Mouse (Mus musculus) heart, adult 9 months (tissue): ENCODE results near the gene Nphp1.
A peak's percentile ranks its signal among the peaks of the same experiment; 100 is the strongest.

ENCODE experiments used
- DNase-seq, 2 experiments: peaks; one replicate each; pipeline ENCODE4 v3.0.0; 2022; ENCODE audit warnings: low spot score in 2 of 2

The Nphp1 gene

DNA sequence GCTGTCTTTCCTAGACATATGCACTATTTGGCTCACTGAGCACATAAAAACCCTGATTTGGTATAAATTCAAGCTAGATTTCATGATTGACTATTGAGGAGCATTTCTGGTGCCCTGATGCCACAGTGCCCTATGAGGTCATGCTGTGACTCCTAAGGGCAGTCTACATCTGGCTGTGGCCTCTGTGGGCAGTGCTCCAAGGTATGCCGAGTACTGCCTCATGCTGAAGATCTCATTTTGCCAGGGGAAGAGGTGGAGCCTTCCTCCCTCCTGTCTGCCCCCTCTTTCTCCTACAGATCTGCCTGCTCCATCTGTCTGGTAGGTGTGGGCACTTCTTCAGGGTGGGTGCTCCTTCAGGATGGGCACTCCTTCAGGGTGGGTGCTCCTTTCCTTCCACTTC, 39.3 kb downstream of the Nphp1 start:
- DNase-seq, result no peak

DNA sequence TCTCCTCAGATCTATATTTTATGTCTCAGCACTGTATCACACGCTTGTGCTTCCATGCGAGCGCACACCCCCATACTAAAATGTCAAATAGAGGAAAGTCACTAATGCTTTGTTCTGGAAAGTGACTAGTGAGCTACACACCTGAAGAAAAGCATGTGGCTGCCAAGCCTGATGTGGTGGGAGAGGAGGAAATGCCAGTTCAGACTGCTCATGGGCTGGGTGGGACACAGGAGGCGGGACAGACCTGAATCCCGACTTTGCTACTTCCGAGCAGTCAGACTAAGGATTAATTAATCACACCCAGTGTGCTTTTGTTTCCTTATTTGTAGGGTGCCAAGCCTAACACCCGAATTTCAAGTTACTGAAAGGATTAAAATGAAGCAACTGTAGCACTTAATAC, 40.4 kb downstream of the Nphp1 start:
- no peak for DNase-seq

DNA sequence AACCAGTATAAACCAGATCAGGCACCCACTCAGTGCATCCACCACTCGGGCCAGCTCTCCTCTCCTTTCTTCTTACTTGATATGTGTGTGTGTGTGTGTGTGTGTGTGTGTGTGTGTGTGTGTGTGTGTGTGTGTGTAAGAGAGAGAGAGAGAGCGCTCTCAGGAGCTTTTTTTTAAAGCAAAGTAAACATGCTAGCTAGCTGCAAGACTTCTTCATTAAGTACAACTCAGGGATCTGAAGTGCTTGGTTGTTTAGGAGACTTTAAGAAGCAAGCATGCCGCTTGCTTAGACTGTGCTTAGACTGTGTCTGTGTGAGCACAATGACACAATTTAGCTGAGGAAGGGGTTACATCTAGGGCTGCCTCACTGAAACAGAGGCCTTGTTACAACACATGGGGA, 46.1 kb downstream of the Nphp1 start:
- no peak for DNase-seq

DNA sequence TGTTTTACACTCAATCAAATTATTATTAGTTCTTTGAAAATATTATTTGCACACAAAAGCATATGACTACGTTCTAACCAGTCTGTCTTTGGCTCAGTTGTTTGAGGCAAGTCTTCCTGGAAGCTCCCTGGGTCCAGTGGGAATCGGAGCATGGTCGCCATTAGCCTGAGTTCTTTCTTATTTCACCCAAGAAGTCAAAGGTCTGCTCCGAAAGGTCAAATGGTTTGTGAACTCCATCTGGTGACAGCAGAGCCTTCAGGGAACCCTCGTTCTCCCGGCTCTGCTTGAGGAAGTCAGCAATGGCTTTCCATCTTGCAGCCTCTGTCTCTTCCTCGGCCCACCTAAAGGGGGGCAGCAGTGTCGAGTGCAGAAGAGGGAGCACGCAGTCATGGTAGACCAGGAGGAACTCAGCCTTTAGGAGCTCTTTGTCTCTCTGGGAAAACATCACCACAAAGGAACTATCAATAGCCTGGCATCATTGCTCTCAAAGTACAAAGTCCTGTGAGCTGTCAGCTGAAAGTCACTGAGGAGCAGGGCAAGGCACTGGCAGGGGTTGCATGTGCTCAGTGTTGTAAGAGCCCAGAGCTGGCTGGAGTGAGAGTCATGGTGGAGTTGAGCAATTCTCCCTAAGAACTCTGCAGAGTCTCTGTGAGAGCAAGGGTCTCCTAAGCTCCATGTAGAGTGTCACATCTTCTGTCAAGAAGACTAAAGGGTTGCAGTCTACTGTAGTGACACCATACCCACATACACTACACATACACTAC, 47.8 kb downstream of the Nphp1 start:
- DNase-seq, result no peak

DNA sequence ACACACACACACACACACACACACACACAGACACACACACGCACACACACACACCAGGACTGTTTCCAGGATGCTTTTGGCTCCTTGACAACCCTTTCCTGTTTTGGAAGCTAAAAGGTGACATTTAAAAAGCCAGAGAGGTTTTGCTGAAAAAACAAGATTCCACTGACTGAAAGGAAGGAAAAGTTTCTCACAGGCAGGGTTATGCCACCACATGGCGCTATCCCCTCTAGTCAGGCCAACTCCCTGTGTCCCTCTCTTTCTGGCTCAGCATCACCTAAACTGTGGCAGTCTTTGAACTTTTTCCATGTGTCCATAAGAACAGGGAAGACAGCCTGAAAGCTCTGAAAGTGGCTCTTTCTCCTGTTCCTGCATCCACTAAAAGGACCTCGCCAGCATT, 50.8 kb downstream of the Nphp1 start:
- DNase-seq, result no peak

DNA sequence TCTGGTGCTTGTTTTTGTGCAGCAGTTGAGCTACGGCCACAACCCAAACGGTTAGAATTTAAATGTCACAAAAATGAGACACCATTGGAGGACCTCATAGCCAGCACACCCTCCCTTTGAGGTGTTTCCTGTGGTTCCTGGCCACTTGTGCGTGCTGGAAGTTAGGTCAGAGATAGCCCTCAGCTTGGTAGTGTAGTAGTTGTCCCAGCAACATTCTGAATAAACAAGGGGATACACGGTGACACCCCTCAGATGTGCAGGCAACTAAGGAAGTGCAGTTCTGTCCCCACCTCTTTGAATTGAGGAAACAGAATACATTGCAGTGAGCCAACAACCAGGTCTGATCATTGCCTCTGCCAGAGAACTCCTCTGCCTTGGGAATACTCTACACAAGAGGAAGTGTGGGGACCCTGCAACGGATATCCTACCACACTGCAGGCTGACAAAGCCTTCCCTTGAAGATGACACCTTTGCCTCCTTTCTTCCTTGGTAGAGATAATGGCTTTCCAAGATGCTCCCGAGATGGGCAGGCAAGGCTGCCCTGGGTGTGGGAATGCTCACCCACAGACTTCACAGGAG, 52.0 kb downstream of the Nphp1 start:
- peak; percentile 51 to 81 for DNase-seq

DNA sequence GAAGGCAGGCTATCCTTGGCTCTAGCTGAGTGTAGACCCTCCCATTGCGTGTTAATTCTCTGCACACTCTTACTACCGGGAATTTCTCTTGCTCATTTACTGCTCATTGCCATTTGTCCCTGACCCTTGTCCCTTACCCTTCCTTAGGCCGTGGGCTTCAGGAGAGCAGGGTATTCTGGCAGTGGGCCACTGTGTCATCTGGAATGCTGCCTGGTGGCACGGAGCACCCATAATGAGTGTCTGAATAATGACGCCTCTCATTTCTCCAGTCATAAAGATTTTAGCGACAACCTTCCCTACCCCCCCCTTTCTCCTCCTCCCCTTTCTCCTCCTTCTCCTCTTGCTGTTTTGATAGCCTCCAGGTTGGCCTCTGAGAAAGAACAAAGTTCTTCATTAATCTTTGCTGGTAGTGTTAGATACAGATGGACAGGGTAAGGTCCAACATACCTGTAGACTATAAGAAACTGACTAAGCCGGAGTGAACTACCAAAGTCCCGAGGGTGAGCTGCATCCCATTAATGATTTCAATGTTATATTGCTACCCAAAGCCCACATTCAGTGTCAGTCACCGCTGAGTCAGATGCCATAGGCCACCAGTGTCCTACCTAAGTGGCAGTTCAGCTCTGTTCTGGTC, 53.1 kb downstream of the Nphp1 start:
- no peak for DNase-seq

DNA sequence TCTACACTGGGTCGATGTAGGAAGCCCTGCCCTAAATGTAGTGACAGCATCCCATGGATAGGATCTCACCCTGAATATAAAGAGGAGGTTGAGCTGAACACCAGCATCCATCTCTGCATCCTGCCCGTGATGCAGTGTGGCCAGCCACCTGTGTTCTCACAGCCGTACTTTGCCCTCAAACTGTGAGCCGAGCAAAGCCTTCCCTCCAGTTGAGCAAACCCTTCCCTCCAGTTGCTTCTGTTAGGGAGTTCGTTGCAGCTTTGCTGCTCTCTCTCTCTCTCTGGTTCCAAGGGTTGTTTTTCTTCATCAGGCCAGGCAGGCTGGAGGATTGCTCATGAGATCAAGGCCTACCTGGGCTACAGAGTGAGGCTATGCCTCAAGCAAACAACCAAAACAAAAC, 53.8 kb downstream of the Nphp1 start:
- DNase-seq, result no peak

DNA sequence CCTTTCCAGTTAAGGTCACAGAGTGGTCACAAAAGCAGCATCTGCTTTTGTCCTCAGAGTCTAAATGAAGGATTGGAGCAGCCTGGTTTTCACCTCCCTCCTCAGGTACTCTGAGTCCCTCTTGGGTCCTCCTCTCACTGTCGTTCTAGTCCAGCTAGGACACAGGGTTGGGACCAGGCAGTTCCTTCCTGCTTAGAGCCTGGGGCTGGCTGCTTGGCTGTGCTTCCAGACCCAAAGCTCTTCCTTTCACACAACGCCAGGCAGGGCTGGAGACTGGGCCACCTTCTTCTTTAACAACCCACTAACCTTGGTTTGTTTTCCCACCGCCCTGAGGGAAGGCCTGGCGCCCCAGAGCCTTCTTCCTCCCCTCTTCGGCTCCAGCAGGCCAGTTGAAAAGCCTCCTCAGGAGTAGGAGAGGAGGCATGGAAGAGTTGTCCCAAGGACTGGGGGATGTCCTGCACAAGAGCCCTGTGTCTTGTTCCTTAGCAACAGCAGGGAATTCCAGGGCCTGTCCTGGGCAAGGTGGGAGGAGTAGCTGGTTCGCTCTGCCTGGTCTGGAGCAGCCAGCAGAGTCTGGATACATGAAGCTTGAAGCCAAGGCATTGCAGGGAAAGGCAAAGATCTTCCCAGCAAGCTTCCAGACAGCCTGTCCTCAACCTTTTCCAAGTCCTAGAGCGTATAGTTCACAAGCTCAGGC, 58.2 kb downstream of the Nphp1 start:
- no peak for DNase-seq

DNA sequence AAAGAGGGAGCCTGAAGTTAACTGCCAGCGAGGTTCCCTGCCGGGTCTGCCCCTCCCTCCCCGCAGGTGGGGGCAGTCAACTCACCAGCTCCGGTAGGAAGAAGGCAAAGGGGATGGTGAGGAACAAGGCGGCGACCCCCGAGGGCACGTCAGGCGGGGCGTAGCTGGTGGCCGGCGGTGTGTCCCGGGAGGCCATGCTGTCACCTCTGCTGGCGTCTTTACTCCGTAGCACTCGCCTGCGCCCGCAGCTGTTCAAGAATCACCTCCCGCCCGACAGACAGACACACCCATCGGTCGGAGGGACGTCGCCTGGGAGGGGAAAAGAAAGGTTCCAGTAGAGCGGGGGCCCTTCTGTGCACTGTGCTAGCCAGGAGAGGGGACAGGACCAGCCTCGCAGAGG, 59.0 kb downstream of the Nphp1 start, which contains the start of gene Mall:
TSS of gene Mall (minus strand) at position 262 of the 400 bp plus-strand sequence.
- DNase-seq, result peak in 1 of 2 experiments; percentile 21

DNA sequence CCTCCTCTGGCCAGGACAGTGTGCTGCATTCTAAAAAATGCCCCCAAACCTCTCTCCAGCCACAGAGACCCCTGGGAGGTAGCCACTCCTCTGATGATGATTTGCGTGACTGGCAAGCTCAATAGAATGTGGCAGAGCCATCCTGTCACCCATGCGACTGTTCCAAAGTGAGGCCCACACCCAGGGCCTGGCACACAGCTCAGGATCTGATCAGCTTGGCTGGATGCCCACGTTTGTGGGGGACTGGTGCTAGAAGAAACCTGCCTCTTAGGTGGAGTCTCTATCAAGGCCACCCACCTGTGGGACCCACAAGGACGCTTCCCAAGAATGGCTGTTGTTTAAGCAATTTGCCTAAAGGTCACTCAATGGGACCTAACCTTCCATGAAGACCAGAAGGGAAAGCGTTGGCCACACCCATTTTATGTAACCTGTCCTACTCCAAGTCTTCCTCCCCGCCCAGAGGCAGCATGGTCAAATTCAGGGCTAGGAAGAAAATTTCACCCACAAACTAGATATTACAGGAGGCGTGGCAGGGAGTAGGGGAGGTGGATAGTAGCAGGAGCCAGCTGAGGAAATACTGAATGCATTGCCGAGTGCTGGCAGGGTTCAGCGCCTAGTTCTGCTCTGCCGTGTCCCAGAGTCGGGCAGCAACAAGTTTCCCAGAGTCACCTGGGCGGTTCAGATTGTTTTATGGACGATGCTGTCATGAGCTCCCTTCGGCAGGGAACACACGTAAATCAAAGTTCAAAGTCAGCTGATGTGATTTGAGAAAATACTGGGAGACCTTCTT, 59.8 kb downstream of the Nphp1 start:
- peak in 1 of 2 experiments; percentile 21 for DNase-seq

DNA sequence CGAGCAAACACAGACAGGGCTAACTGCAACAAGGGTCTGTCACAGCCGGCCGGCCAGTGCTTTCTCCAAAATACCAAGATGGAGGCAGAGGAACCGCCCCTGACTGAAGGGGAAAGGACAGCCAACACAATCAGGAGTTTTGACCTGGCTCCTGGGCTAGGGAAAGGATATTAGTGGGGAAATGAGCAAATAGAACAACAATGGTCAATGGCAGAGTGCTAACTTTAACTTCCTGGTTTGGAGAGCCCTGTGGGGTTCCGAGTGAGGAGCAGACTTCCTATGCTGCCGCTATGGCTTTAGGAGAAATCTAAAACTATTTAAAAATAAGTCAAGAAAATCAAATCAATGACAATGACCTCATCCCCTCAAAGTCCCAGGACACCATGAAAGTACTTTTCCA, 60.6 kb downstream of the Nphp1 start:
- DNase-seq, result peak; percentile 28 to 50

DNA sequence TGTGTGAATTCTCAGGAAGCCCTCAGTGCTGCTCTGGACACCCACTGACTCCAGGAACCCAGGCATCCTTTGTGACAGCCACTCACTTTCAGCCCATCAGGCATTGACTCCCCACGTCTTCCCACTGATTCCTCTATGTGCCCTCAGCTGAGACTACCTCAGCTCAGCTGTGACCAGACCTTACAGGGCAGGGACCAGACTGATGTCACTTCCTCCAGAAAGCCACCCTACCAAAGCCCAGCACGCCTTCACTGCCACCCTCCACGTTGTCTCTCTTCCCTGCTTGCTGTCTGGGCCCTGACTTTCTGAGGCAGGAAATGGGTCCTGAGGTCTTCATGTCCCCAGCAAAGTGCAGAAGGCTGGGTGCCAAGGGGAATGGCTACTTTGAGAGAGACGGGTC, 65.5 kb downstream of the Nphp1 start:
- DNase-seq, result no peak

DNA sequence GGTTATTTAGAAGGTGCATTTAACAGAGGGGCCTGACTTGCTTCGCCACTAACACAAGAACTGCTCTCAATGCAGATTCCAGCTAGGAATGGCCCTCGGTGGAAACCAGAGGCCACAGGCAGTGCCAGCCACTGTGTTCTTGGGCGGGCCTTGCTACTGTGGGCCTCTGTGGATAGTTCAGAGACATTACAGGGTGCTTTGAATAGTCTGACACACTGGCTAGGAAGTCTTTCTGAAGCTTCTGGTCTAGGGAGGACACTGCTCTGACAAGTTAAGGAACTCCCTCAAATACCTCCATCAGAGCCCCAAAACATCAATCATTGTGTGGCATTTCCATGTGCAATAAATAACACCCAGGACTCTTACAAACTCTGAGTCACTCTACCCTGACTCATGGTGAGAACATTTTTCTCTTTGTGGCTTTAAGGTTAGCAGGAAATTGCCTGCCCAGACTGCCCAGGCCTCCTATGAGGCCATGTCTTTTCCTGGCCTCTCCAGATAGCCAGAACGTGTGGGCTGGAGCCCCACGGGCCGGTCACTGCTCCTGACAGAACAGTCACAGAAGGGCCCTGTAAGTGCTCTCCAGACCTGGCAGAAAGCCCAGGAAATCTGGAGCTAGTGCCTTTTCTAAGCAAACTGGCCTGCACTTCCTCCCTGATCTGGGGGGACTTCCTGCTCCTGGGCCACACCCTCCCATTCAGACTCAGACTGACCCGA, 66.4 kb downstream of the Nphp1 start:
- DNase-seq, result peak; percentile 87 to 89

DNA sequence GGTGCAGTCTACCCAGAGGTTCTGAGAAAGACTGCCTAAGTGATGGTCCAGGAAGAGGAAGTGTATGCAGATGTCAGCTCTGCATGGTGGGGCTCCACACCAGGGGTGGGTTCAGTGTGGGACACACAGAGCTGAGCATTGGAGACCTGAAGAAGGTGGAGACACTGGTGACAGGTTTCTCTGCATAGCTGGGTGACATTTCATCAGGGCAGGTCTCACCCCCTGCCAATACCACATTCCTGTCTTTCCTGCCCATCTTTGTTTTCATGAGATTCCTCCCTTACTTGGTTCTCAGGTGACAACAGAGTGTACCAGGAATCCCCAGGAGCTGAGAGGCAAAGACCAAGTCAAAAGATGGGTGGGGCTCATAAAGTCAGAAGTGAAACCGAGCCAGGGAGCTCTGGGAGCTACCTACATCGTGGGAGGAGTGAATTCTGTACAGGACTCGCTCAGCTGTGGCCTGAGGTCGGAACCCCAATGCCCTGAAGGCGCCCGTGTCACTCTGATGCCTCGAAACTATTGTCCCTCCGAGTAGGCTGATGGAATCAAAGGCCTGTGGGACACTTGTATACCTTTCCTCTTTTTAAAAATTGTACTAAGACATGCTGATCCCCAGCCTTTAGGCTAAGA, 69.7 kb downstream of the Nphp1 start:
- no peak for DNase-seq

DNA sequence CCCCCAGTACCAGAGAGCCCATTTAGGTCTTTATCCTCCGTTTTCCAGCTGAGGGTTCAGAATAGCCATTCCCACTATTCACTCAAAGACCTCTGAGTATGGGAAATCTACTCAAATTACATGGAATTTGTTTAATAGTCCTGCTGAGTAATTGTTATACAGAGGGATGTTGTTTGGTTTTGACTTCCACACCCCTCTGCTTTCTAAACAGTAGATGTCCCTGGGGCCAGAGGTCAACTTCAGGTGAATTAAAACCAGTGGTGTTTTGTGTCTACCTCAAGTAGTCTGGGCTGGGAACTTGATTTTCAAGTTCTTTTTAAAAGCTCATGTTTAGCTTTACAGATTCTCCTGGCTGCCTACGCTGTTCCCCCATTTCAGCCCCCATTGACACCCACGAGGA, 74.0 kb downstream of the Nphp1 start:
- DNase-seq, result no peak

DNA sequence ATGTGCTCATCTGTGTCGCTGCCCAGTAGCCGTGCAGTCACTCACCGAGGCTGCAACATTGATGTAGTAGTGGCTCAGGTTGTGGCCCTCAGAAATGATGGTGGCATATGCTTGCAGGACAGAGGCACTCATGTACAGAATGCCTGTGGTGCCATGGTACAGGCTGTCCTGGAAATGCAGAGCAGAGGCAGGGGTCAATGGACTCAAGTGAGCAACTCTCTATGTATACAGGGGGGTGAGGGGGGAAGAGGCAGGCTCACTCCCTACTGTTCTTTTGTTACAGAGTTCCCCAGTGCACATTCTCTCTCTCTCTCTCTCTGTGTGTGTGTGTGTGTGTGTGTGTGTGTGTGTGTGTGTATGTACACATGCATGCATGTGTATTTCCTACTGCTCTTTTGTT, 79.9 kb downstream of the Nphp1 start:
- DNase-seq, result no peak

DNA sequence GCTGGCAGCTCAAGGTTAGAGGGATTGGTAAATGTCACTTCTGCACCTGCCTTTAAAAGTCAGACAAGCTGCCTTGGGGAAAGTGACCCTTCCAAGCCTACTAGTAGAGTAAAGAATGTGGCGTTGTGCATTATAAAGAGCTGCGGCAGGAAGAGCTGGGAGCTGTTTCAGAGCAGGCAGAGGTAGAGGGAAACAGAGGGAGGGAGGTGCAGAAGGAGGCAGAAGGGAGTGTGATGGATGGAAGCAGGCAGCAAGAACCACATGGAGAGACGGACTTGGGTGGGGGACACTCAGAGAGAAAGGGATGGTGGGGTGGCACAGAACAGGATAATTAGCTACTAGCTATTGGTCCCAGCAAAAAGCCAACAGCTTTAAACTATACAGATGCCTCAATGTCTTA, 80.6 kb downstream of the Nphp1 start:
- no peak for DNase-seq

DNA sequence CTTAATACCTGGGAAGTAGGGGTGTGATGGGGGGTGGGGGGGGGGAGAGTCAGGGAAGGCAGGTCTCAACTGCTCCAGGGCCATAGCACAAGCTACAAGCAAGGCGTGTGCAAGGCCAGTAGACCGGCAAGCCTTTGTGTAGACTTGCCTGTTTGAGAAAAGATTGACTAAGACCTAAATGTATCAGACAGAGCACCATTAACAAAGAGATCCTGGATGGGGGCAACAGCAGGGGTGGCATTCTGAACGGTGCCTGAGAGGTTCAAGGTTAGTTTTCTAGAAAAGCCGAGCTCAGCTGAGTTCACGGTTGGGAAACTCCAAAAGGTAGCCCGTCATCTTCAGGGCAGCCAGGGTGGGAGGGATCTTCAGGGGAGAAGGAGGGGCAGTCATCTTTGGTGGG, 83.4 kb downstream of the Nphp1 start:
- no peak for DNase-seq
